Mouse (Mus musculus) cerebellum, adult 2 months (tissue): ENCODE data around the gene Hivep3.

Experiments used
- CTCF ChIP-seq: fragments of 200-500 bp; IDR thresholded peaks from 2 replicates; pipeline ENCODE4 v1.5.1; 2011; ENCODE audit warnings: low read depth, mild to moderate bottlenecking, control low read depth, low read length, moderate library complexity, borderline replicate concordance; ENCODE audit not compliant: insufficient read depth
- POLR2A ChIP-seq: fragments of 200-500 bp; IDR thresholded peaks from 2 replicates; pipeline ENCODE4 v1.6.1; 2011; ENCODE audit warnings: low read length, control low read depth, borderline replicate concordance; ENCODE audit not compliant: insufficient read depth

GRCm38 (mm10) chr4:120006046-120006445, 272.5 kb downstream of the Hivep3 start:
- TF ChIP-seq POLR2A, result no peak
- TF ChIP-seq CTCF, result no peak
